Mouse (Mus musculus) gastrocnemius, postnatal 10 days (tissue): ENCODE results near the gene Atp6v0e2. TPM values are rescaled to one million over a fixed set of nuclear protein-coding genes. Genes with fewer than 3 reads are reported as not detected.

ENCODE experiments used
- DNase-seq: peaks from one replicate; pipeline ENCODE4 v3.0.0; 2021; ENCODE audit warnings: mixed read lengths
- total RNA-seq, 2 experiments: library from RNA; stranded (reverse); gene quantifications; 2 replicates each; pipeline ENCODE4 v1.2.3; 2021

Atp6v0e2 gene
- total RNA-seq, 2 experiments from 2014 or later = 42.3 to 47.3 TPM

DNA sequence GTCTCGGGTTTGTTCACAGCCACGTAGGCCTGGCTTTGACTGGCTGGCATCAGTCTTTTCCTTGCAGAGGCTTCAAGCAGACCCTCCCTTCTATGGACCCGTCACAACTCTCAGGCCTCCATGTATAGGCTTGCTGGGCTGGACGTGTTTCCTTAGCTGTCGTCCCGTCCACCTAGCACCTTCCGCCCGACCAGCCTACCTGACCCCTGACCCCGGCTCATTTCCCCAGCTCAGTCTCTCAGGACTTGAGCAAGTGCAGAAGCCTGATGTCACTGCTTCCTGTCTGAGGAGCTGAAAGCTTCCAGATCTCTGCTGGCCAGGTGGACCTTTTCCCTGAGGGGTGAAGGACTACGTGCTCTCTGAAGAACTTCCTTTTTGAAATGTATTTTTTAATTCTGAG is 35.9 kb downstream of the Atp6v0e2 start:
- DNase-seq = no peak

GRCm38 (mm10) chr6:48573981-48574380 is 36.6 kb downstream of the Atp6v0e2 start:
- no peak for DNase-seq

DNA sequence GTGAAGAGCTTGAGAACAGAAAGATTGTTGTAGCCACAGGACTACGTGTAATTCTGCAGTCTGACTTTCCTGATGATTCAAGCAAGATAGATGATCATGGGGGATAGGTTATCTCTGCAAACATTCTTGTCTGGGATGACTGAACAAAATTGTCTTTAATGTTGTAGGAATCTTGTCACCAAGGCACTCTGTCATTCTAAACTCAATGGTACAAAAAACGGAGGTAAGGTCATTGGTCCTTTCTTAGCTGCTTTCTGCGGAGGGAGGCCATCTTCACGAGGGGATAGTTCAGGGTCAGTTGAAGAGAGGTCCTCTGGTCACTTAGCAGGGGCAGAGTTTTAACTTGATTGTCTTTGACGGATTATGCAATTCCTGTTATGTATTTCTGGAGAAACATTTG is 41.3 kb downstream of the Atp6v0e2 start:
- DNase-seq = no peak

DNA sequence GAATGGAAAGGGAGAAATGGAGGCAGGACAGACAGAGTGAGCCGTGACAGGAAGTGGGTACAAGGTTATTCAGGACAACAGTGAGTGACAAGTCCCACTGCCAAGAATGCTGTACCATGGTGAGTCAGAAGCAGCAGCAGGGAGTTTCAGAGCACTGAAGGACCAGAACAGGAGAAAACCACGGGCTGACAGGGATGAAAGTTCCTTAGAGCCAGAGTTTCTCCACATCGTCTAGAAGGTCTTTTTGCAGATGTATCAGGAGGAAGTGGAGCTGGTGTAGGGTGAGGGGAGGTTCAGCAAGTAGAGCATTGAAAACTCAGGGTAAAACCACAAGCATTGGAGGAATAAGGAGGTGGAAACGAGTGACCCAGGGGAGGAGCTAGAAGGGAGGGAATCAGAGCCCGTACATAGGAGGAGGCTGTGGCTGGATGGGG is 41.8 kb downstream of the Atp6v0e2 start:
- DNase-seq = no peak

GRCm38 (mm10) chr6:48581257-48581656 is 43.8 kb downstream of the Atp6v0e2 start:
- no peak for DNase-seq

- DNase-seq = no peak
Observed at GRCm38 (mm10) chr6:48582037-48582436, 44.6 kb downstream of the Atp6v0e2 start.

- no peak for DNase-seq
Observed at GRCm38 (mm10) chr6:48589194-48589750, 51.9 kb downstream of the Atp6v0e2 start, which contains the start of gene Gm45021. Gene Gm45021, plus strand, starts transcription at chr6:48589610.

Other genes starting within 250 kb of the Atp6v0e2 start
- 10 to 100 TPM; 12.3 to 16.1 TPM for gene Krba1, start 142.0 kb upstream of the Atp6v0e2 start, total RNA-seq
- 10 to 100 TPM; 17.6 to 20.1 TPM for gene Zfp467, start 91.8 kb upstream of the Atp6v0e2 start, total RNA-seq
- gene Sspo, start 89.4 kb upstream of the Atp6v0e2 start, total RNA-seq = under 1 TPM; 0.16 to 0.27 TPM
- gene Lrrc61, start 17.2 kb downstream of the Atp6v0e2 start, total RNA-seq = 10 to 100 TPM; 11.9 to 14.1 TPM
- gene Rarres2, start 35.2 kb downstream of the Atp6v0e2 start, total RNA-seq = 10 to 100 TPM; 40.1 to 47.0 TPM
- gene Gm45021, start 52.0 kb downstream of the Atp6v0e2 start, total RNA-seq = not detected
- 10 to 100 TPM; 18.5 to 25.2 TPM for gene Repin1, start 56.3 kb downstream of the Atp6v0e2 start, total RNA-seq
- 1 to 10 TPM in 1 of 2 experiments, not detected in 1; 5.4 TPM for gene Gm44965, start 56.3 kb downstream of the Atp6v0e2 start, total RNA-seq
- 1 to 10 TPM; 5.1 TPM for gene Zfp775, start 64.4 kb downstream of the Atp6v0e2 start, total RNA-seq
- under 1 TPM; 0.36 to 0.47 TPM for gene AI854703, start 89.1 kb downstream of the Atp6v0e2 start, total RNA-seq
- 1 to 10 TPM; 4.0 to 7.4 TPM for gene Gimap8, start 109.6 kb downstream of the Atp6v0e2 start, total RNA-seq
- 1 to 10 TPM; 2.2 to 2.3 TPM for gene Gimap9, start 138.5 kb downstream of the Atp6v0e2 start, total RNA-seq
- 10 to 100 TPM; 13.5 to 16.5 TPM for gene Gimap4, start 146.9 kb downstream of the Atp6v0e2 start, total RNA-seq
- 10 to 100 TPM; 24.2 to 29.4 TPM for gene Gimap6, start 170.6 kb downstream of the Atp6v0e2 start, total RNA-seq
- 1 to 10 TPM; 2.1 to 5.2 TPM for gene Gm28053, start 181.0 kb downstream of the Atp6v0e2 start, total RNA-seq
- not detected for gene Gimap7, start 181.0 kb downstream of the Atp6v0e2 start, total RNA-seq
- gene Gimap1, start 201.4 kb downstream of the Atp6v0e2 start, total RNA-seq = 1 to 10 TPM; 7.9 to 9.1 TPM
- gene Gimap5, start 208.6 kb downstream of the Atp6v0e2 start, total RNA-seq = 1 to 10 TPM; 4.9 to 7.4 TPM
- under 1 TPM; 0.16 to 0.20 TPM for gene Gimap3, start 233.2 kb downstream of the Atp6v0e2 start, total RNA-seq